Mouse (Mus musculus) common myeloid progenitor, adult 5-6 weeks (primary cell): ENCODE data around the gene 4930578G10Rik. TPM values are rescaled to one million over a fixed set of nuclear protein-coding genes. Genes with fewer than 3 reads are reported as not detected.

Source experiments
- ATAC-seq: replicated peaks from 2 replicates; pipeline ENCODE4 v1.8.0; 2016; ENCODE audit warnings: low read depth, mild to moderate bottlenecking, moderate TSS enrichment, inconsistent platforms; ENCODE audit not compliant: poor library complexity, severe bottlenecking
- total RNA-seq: library from RNA; stranded (forward); fragments of 200-1000, 187-1606 nt; gene quantifications from 2 replicates; pipeline ENCODE4 v1.2.3, GENCODE M21; 2017

4930578G10Rik gene
- total RNA-seq, 1 experiment from 2014 or later, result not detected

DNA sequence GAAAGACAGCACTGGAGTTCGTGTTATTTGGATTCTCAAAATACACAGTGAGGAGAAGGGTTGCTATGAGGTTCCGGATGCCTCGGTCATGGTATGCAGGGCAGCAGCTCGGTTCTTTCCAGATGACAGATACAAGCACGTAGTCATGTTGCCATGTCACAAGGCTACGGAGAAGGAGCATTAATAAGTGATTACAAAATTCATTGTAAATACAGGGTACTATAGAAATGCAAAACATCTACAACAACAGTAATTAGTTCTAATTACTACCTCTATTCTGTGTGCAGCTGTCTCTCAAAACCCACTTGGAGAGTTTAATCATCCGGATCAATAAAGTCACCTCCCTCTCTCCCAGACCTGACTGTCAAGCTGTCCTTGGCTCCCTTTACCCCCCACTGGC, 159.8 kb downstream of the 4930578G10Rik start:
- ATAC-seq, result no peak

Other genes with a start within 250 kb of the 4930578G10Rik start
- gene Fam205a2, start 207.4 kb upstream of the 4930578G10Rik start, total RNA-seq, result 0.18 TPM in 1 of 2 replicates, not detected in the other
- not detected in 2 replicates for gene Gm10591, start 123.3 kb upstream of the 4930578G10Rik start, total RNA-seq
- not detected in 2 replicates for gene Gm2564, start 105.8 kb upstream of the 4930578G10Rik start, total RNA-seq
- gene Ccl27b, start 80.3 kb upstream of the 4930578G10Rik start, total RNA-seq, result not detected in 2 replicates
- not detected in 2 replicates for gene Il11ra2, start 73.7 kb upstream of the 4930578G10Rik start, total RNA-seq
- gene Ccl19, start 21.0 kb downstream of the 4930578G10Rik start, total RNA-seq, result not detected in 2 replicates
- gene Ccl21a, start 38.4 kb downstream of the 4930578G10Rik start, total RNA-seq, result not detected in 2 replicates
- not detected in 2 replicates for gene Fam205a1, start 118.3 kb downstream of the 4930578G10Rik start, total RNA-seq
- not detected in 2 replicates for gene Gm12394, start 121.2 kb downstream of the 4930578G10Rik start, total RNA-seq
- gene Fam205c, start 138.7 kb downstream of the 4930578G10Rik start, total RNA-seq, result not detected in 2 replicates
- 0.05 and 0.27 TPM in 2 replicates for gene Phf24, start 181.1 kb downstream of the 4930578G10Rik start, total RNA-seq
- 1.2 and 1.4 TPM in 2 replicates for gene Dnajb5, start 214.3 kb downstream of the 4930578G10Rik start, total RNA-seq
- gene 1700022I11Rik, start 234.1 kb downstream of the 4930578G10Rik start, total RNA-seq, result 0.41 TPM in 1 of 2 replicates, not detected in the other